Mouse (Mus musculus) effector memory CD4-positive, alpha-beta T cell, adult 5 months (primary cell): ENCODE results near the gene Car11. TPM values are rescaled to one million over a fixed set of nuclear protein-coding genes. Genes with fewer than 3 reads are reported as not detected.

ENCODE experiments used
- polyA plus RNA-seq: library from polyadenylated mRNA; unstranded; fragments of 100-300 nt; shearing (Covaris generic); gene quantifications from one replicate; pipeline ENCODE4 v1.2.1, GENCODE M21; 2017

The Car11 gene
- 1.7 TPM for polyA plus RNA-seq

DNA sequence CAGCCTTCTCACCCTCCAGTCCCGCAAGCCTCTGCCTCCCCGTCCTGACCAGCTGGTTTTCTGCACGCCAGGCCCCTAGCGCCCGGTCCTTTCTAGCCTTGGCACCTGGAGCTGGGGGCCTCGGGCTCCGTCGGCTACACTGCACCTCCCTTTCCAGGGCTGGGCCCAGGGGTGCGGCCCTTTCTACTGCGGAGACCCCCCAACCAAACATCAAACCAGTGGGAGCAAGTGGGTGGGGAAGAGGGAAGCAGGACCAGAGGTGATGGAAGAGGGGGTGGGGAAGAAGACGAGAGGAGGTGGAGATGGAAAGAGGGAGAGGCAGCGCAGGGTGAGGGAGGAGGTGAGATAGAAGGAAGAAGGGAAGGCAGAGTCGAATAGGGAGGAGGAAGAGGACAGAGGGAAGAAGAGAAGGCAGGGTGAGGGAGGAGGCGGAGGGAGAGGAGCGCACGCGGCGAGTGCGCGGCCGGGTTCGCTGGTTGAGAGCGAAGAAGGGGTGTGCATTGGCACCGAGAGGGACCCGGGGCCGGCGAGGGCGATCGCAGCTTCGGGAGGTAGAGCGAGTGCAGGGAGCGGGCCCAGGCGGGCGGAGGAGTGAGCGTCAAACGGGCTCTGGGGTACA, at the start of gene Car11:
TSS of gene Car11 (plus strand) at position 321 of the 619 bp plus-strand sequence.

DNA sequence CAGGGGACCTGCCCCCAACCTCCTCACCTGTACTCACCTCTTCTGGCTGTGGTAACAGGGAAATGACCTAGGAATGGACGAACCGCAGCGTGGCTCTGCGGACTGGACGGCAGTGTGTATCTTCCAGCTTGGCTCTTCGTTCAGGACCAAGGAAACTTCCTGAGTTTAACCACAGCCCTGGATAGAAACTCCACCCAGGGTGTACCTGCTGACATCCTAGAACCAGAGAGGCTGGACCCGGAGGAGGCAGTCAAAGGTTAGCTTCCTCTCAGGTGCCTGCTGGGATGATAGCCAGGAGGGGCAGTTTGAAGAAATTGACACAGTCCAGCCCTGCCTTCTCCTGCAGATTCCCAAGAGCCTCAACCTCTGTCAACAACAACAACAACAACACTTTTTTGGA, 33.5 kb upstream of the Car11 start, which contains the start of gene Fut2:
TSS of gene Fut2 (minus strand) at position 234 of the 400 bp plus-strand sequence.

DNA sequence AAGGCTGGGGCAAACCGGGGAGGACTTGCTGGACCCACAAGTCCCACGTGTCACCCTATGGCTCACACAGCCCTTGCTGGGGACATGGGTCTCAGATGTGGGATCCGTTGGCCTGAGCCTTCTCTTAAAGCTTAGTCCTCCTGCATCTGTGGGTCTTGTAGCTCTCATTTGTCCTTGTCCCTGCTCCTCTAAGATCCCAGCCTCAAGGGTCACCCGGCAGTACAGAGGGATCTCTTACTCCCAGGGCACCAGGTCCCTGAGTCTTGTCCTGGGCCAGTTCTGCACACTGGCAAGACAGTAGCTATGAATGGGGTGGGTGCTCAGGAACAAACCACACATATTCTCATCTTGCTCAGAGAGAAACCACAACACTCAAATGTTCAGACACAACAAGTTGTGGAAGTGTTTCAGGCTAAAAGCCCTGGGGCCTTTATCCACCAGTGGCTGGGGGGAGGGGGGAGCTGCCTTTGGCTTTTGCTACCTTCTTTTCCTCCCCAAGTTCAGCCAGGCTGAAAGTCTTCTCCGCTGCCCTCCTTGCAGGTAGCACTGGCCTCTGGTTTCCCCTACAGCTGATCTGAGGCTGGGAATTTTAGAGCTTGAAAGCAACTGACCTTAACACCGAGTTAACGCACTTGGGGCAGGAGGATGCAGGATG, 16.1 kb upstream of the Car11 start, which contains the start of gene Ntn5:
TSS of gene Ntn5 (plus strand) at position 627 of the 655 bp plus-strand sequence.

DNA sequence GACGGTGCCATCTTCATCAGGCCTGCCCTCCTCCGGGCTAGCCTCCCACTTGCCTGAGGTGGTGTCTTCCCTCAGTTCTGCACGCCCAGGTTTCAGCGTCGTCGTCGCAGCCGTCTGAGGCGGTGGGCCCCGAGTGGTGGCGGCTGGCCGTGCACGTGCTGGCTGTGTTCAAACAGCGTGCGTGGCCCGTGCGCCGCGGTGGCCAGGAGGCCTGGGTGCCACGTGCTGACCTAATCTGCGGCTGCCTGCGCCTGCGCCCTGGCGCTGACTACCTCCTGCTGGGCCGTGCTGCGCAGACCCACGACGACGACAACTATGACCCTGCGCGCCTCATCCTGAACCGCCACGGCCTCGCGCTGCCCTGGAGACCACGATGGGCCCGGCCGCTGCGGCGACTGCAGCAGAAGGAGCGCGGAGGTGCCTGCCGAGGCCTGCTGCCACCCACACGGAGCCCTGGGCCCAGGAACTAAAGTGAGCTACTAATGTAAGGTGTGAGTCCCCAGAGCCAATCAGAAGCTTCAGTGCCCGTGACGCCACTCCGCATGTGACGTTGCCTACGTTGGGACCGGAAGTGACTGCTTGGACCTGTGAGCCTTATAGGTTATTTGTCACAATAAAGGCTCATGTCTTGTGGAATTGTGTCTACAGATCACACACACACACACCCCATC, 5.6 kb upstream of the Car11 start, which contains the start of gene Sec1:
TSS of gene Sec1 (minus strand) at position 482 of the 671 bp plus-strand sequence.

DNA sequence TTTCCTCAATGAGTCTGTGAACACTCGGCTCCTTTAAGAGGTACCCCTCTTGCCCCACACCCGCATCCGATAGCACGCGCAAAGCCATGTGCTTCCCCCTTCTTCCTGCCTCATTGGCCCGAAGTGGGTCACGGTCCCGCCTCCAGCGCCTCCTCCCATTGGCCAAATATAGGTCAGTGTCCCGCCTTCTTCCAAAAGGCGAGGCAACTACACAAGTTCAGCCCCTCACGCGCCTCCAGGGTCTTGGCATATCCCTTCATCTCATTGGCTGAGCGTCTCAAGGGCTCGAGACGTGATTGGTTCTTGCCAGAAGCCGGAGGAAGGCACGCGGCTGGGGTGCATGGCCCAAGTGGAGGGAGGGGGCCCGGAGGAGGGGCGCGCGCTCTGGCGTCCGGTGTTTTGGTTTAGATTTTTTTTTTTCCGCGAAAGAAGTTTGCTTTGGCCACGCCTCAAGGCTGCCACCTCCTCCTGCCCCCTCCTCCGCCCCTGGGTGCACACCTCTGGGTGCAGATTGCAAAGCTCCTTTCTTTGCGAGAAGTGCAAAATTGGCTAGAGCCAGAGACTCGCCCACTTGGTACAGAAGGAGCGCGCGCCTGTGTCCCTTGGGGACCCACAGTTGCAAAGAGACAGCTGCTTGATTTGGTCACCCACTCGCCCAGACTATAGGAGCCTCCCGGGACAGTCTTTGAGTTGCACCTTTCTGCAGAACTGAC, 5.2 kb downstream of the Car11 start, which contains the start of gene Dbp:
TSS of gene Dbp (plus strand) at position 359 of the 713 bp plus-strand sequence.

DNA sequence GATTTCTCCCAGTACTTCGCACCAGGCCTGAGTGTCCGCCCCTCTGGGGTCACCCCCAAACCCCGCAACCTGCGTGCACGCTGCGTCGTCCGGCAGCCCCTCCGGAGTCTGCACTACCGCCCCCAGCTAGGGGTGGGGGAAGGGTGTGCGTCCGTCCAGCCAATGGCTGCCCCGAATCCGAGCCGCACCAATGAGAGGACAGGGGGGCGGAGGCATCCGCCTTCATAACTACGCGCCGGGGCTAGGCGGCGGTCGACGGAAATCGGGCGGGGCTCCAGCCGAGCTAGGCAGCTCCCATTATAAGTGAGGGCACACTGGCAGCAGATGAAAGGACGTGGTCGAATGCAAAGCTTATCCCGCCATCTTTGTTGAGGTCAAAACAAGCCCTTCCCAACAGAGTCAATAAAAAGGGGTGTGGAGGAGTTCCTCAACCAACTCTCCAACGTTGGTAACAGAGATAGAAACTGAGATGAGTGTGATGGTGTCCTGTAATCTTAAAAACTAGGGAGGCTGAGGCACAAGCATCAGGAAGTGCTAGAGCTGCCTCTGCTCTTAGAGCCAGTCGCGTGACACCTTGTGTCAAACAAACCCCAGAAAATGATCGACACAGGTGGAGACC, 15.6 kb downstream of the Car11 start, which contains the start of gene Rpl18:
TSS of gene Rpl18 (plus strand) at position 368 of the 619 bp plus-strand sequence.

DNA sequence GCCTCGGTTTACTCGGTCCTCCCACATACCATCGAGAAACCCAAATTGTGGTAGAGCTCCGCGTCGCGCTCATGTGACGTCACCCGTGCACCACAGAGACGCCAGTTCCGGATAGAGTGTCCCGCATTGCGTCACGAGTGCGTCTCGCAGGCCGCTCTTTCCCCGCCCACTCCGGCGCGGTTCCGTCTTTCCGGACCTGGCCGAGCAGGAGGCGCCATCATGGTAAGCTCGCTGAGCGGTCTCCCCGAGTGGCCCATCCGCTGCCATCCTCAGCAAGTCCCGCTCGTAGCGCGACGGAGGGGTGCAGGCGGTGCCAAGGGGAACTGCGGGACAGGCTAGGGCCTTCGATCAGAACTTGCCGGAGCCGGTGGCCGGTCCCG, 18.3 kb downstream of the Car11 start, which contains the start of gene Sphk2:
TSS of gene Sphk2 (minus strand) at position 85 of the 380 bp plus-strand sequence.

DNA sequence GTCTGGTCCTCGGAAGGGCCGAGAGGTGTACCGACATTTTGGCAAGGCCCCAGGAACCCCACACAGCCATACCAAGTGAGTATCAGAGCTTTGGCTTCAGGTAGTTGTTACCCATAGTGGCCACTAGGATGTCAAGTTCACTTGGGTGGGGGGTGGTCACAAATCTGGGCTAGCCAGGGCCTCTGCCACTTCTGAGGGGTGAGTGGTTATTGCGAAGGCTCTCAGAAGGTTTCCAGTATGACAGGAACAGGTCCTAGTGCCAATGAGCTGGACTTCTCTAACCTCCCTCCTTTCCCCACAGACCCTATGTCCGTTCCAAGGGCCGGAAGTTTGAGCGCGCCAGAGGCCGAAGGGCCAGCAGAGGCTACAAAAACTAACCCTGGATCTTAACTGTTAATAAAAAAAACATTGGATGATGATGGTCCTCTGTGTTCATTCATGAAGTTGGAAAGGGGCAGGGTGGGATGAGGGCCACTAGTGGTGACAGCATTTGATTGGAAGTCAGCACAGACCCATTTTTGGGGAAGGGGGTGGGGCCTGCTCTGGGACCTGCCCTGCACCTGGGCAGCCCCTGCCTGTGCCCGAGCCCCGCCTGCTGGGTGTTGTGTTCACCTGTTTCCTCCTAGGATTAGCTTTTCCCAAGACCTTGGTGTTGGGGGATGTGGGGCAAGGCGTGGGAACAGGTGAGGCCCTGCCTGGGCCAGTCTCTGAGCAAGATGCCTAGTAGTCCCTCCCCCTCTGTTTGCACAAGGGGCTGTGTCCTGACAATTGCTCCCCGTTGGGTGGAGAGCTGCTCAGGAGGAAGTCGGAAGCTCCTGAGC, 21.0 kb downstream of the Car11 start, which contains the start of gene Fam83e:
TSS of gene Fam83e (plus strand) at position 800 of the 821 bp plus-strand sequence.

DNA sequence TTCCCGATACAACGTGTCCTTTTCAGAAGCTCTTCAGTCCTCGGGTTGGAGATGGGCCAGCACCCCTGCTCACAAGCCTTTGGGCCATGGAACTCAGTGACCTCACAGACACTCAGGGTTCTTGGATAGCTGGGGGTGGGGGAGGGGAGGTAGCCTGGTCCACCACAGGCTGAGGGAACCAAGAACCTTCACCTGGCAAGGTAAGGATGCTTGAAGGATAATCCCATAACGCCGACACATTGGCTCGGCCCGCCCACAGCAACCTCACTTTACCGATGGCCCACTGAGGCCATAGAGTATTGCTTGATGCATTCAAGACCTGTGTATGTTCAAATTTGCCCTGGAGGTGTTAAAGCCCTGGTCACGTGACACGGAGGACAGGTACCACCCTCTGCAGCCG, 26.1 kb downstream of the Car11 start, which contains the start of gene Spaca4:
TSS of gene Spaca4 (minus strand) at position 101 of the 400 bp plus-strand sequence.

Other genes with a start within 250 kb of the Car11 start
- 2,431 TPM for gene Ftl1, start 240.0 kb upstream of the Car11 start, polyA plus RNA-seq
- 199 TPM for gene Bax, start 232.9 kb upstream of the Car11 start, polyA plus RNA-seq
- 2.3 TPM for gene Tulp2, start 218.0 kb upstream of the Car11 start, polyA plus RNA-seq
- gene Gm45808, start 213.0 kb upstream of the Car11 start, polyA plus RNA-seq = not detected
- gene Dhdh, start 211.0 kb upstream of the Car11 start, polyA plus RNA-seq = 0.60 TPM
- gene Nucb1, start 189.4 kb upstream of the Car11 start, polyA plus RNA-seq = 208 TPM
- gene Ppp1r15a, start 173.6 kb upstream of the Car11 start, polyA plus RNA-seq = 868 TPM
- 0.39 TPM for gene Plekha4, start 173.5 kb upstream of the Car11 start, polyA plus RNA-seq
- 0.64 TPM for gene Hsd17b14, start 144.9 kb upstream of the Car11 start, polyA plus RNA-seq
- 38.4 TPM for gene Bcat2, start 129.7 kb upstream of the Car11 start, polyA plus RNA-seq
- not detected for gene Fgf21, start 84.4 kb upstream of the Car11 start, polyA plus RNA-seq
- 0.21 TPM for gene Fut1, start 82.6 kb upstream of the Car11 start, polyA plus RNA-seq
- gene Izumo1, start 78.0 kb upstream of the Car11 start, polyA plus RNA-seq = not detected
- gene Rasip1, start 72.4 kb upstream of the Car11 start, polyA plus RNA-seq = not detected
- gene Mamstr, start 59.9 kb upstream of the Car11 start, polyA plus RNA-seq = not detected
- gene Fut2, start 33.4 kb upstream of the Car11 start, polyA plus RNA-seq = not detected
- not detected for gene Ntn5, start 15.8 kb upstream of the Car11 start, polyA plus RNA-seq
- gene Sec1, start 5.4 kb upstream of the Car11 start, polyA plus RNA-seq = not detected
- 13.8 TPM for gene Dbp, start 5.2 kb downstream of the Car11 start, polyA plus RNA-seq
- 1,532 TPM for gene Rpl18, start 15.6 kb downstream of the Car11 start, polyA plus RNA-seq
- 23.7 TPM for gene Sphk2, start 18.2 kb downstream of the Car11 start, polyA plus RNA-seq
- gene Fam83e, start 21.4 kb downstream of the Car11 start, polyA plus RNA-seq = not detected
- gene Spaca4, start 26.0 kb downstream of the Car11 start, polyA plus RNA-seq = not detected
- 0.21 TPM for gene Lmtk3, start 83.9 kb downstream of the Car11 start, polyA plus RNA-seq
- gene Sult2b1, start 84.8 kb downstream of the Car11 start, polyA plus RNA-seq = 11.7 TPM
- 142 TPM for gene Cyth2, start 114.7 kb downstream of the Car11 start, polyA plus RNA-seq
- not detected for gene Kcnj14, start 124.9 kb downstream of the Car11 start, polyA plus RNA-seq
- gene Grwd1, start 131.1 kb downstream of the Car11 start, polyA plus RNA-seq = 34.5 TPM
- 51.6 TPM for gene Kdelr1, start 172.9 kb downstream of the Car11 start, polyA plus RNA-seq
- 0.47 TPM for gene Grin2d, start 178.5 kb downstream of the Car11 start, polyA plus RNA-seq
- gene Syngr4, start 196.9 kb downstream of the Car11 start, polyA plus RNA-seq = not detected
- 5.3 TPM for gene Tmem143, start 197.1 kb downstream of the Car11 start, polyA plus RNA-seq
- gene Emp3, start 221.6 kb downstream of the Car11 start, polyA plus RNA-seq = 293 TPM
- gene Ccdc114, start 224.2 kb downstream of the Car11 start, polyA plus RNA-seq = 1.3 TPM